Mouse (Mus musculus) neural tube, embryonic 12.5 days (tissue): ENCODE data around the gene Gnmt. TPM values are rescaled to one million over a fixed set of nuclear protein-coding genes. Genes with fewer than 3 reads are reported as not detected.

Experiments
- polyA plus RNA-seq: library from polyadenylated mRNA; unstranded; fragments of >200 nt; fragmentation: Nextera tagmentation; extraction: Ambion mirVana; gene quantifications from 2 replicates; pipeline ENCODE4 v1.2.1, GENCODE M21; 2016

Gene Gnmt
- polyA plus RNA-seq, 1 experiment from 2014 or later, result 0.49 TPM

Other genes with a start within 250 kb of the Gnmt start
- 6.2 and 7.1 TPM in 2 replicates for gene Ttbk1, start 241.5 kb downstream of the Gnmt start, polyA plus RNA-seq
- gene Dnph1, start 232.5 kb downstream of the Gnmt start, polyA plus RNA-seq, result 40.5 and 42.3 TPM in 2 replicates
- 13.4 and 15.3 TPM in 2 replicates for gene Cul9, start 182.8 kb downstream of the Gnmt start, polyA plus RNA-seq
- 5.6 and 8.4 TPM in 2 replicates for gene Srf, start 173.0 kb downstream of the Gnmt start, polyA plus RNA-seq
- 68.3 and 69.7 TPM in 2 replicates for gene Ptk7, start 99.7 kb downstream of the Gnmt start, polyA plus RNA-seq
- 45.2 and 47.4 TPM in 2 replicates for gene Klc4, start 83.1 kb downstream of the Gnmt start, polyA plus RNA-seq
- 76.9 and 86.9 TPM in 2 replicates for gene Mrpl2, start 82.9 kb downstream of the Gnmt start, polyA plus RNA-seq
- 42.0 and 45.2 TPM in 2 replicates for gene Cul7, start 78.8 kb downstream of the Gnmt start, polyA plus RNA-seq
- 52.1 and 54.1 TPM in 2 replicates for gene Rrp36, start 54.8 kb downstream of the Gnmt start, polyA plus RNA-seq
- gene Mea1, start 50.4 kb downstream of the Gnmt start, polyA plus RNA-seq, result 178 and 189 TPM in 2 replicates
- gene Klhdc3, start 48.3 kb downstream of the Gnmt start, polyA plus RNA-seq, result 146 and 148 TPM in 2 replicates
- gene Ppp2r5d, start 24.1 kb downstream of the Gnmt start, polyA plus RNA-seq, result 89.5 and 107 TPM in 2 replicates
- gene Pex6, start 17.7 kb downstream of the Gnmt start, polyA plus RNA-seq, result 35.8 and 36.9 TPM in 2 replicates
- gene Cnpy3, start 23.0 kb upstream of the Gnmt start, polyA plus RNA-seq, result 58.4 and 62.0 TPM in 2 replicates
- gene Ptcra, start 34.5 kb upstream of the Gnmt start, polyA plus RNA-seq, result 0.41 and 0.65 TPM in 2 replicates
- gene 2310039H08Rik, start 43.5 kb upstream of the Gnmt start, polyA plus RNA-seq, result 34.9 and 46.6 TPM in 2 replicates
- gene Rpl7l1, start 53.5 kb upstream of the Gnmt start, polyA plus RNA-seq, result 125 and 139 TPM in 2 replicates
- gene Bicral, start 129.3 kb upstream of the Gnmt start, polyA plus RNA-seq, result 7.0 and 8.0 TPM in 2 replicates
- gene Tbcc, start 161.5 kb upstream of the Gnmt start, polyA plus RNA-seq, result 87.8 and 89.5 TPM in 2 replicates
- gene Prph2, start 181.3 kb upstream of the Gnmt start, polyA plus RNA-seq, result not detected in 2 replicates